Mouse (Mus musculus) olfactory bulb, adult 2 months (tissue): ENCODE data around the gene Polr2g.

ENCODE experiments used
- CTCF ChIP-seq: fragments of 200-500 bp; IDR thresholded peaks from 2 replicates; pipeline ENCODE4 v1.5.1; 2012; ENCODE audit warnings: low read depth, mild to moderate bottlenecking, low read length, moderate library complexity; ENCODE audit not compliant: insufficient read depth
- POLR2A ChIP-seq: fragments of 200-500 bp; IDR thresholded peaks from 2 replicates; pipeline ENCODE4 v1.6.1; 2012; ENCODE audit warnings: mild to moderate bottlenecking, low read depth, low read length, moderate library complexity; ENCODE audit not compliant: insufficient read depth

- TF ChIP-seq POLR2A (no peak), CTCF (no peak)
These were observed 32.9 kb upstream of the Polr2g start for GRCm38 (mm10) chr19:8831262-8831661.
